Mouse (Mus musculus) cerebellum, postnatal 4 days (tissue): ENCODE measurements around the gene Nccrp1.
"Not testable (repeated sequence)": the region's sequence is repeated elsewhere in the genome, so short reads cannot be mapped to it uniquely, and the experiment has no call there.

Source experiments
- DNase-seq, 2 experiments: peaks; one replicate each; pipeline ENCODE4 v3.0.0; 2022; ENCODE audit warnings: low spot score in 2 of 2, mixed read lengths in 1 of 2

Gene Nccrp1

DNA sequence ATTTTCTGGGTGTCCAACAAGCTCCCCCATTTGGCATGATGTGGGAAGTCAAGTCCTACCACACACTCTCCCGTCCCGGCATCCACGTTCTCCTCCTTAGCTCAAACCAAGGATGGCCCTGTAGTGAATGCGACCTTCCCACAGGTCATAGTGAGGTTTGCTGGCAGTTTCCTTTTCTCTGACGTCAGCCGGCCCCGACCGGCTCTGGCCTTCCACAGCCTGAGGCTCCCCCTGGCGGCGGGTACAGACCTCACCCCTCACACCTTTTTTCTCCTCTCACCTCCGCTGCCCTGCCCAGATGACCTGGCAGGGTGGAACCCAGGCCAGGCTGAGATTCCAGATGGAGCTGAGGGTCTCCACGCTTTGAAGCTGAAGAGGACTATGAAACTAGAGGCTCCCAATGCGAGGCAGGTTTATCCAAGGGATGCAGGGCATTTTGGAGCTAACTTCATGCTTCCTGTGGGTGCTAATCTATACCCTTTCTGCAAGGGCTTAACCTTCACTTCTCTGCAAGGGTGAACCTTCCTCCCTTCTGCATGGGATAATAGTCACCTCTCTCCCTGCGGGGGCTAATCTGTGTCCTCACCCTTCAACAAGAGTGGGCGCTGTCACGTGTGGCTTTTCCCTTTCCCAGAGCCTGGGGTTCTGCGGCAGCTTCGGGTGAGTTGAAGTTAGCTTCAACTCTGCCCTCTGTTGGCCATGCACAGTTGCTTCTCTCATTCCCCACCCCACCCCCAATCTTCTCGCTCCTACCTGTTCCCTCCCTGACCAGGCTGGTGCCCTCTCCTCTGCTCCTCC, 18.9 kb downstream of the Nccrp1 start:
- DNase-seq = peak; percentile 50 to 70

GRCm38 (mm10) chr7:28522536-28522935, 24.5 kb downstream of the Nccrp1 start, which contains the start of gene Ifnl3:
Gene Ifnl3 (plus strand): TSS chr7:28522836.
- not testable (repeated sequence) for DNase-seq

GRCm38 (mm10) chr7:28511441-28511840, 35.6 kb downstream of the Nccrp1 start:
- DNase-seq = no peak

DNA sequence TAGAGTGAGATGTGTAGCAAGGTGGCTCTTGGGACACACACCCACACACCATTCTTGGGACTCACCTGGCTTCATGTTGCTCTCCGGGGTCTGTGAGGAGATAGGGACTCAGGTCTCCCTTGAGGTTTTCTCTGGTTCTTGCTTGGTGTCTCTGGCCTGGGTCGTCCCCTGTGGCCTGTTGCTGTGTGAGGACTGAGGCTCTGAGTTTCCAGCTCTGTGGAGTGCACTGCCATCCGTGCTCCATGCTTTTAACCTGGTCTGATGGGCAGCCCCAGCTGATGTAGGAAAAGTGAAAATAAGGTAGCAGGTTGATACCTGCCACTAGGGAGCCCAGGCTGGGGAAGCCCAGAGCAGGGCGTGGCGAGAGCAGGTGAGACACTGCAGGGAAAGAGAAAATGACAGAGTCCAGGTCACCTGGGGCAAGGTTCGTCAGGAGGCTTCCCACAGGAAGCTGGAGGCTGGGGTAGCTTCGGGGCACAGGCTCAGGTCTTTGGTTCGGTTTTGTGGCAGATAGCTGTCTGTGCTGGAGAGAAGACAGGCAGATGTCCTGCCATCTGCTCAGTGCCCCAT, 36.6 kb downstream of the Nccrp1 start, which contains the start of gene Ifnl2:
Gene Ifnl2 (minus strand): TSS at position 51 of the 570 bp plus-strand sequence.
- DNase-seq = not testable (repeated sequence)

GRCm38 (mm10) chr7:28509121-28509520, 37.9 kb downstream of the Nccrp1 start:
- DNase-seq = not testable (repeated sequence)

GRCm38 (mm10) chr7:28505585-28505984, 41.5 kb downstream of the Nccrp1 start:
- DNase-seq = no peak

DNA sequence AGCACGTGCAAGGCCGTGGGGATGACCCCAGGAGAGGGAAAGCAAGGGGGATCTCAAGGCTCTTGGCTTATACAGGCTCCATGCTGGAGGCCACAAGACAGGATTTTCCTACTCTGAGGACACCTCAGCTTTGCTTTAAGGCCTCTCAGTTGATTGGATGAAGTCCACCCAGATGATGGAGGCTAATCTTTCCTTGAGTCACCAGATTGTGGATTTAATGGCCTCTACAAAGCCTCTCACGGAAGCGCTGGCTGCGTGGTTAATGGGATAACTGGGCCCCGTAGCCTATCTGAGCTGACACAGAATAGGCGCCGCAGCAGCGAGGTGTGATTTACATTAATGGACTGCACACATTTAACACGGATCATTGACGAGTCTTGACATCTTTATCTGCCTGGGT, 51.6 kb downstream of the Nccrp1 start:
- DNase-seq = no peak
